Mouse (Mus musculus): ENCODE measurements around the gene Ppp1r13l. TPM values are rescaled to one million over a fixed set of nuclear protein-coding genes. Genes with fewer than 3 reads are reported as not detected.

The Ppp1r13l gene
- polyA plus RNA-seq, 1 experiment from 2014 or later = 4.1 TPM

DNA sequence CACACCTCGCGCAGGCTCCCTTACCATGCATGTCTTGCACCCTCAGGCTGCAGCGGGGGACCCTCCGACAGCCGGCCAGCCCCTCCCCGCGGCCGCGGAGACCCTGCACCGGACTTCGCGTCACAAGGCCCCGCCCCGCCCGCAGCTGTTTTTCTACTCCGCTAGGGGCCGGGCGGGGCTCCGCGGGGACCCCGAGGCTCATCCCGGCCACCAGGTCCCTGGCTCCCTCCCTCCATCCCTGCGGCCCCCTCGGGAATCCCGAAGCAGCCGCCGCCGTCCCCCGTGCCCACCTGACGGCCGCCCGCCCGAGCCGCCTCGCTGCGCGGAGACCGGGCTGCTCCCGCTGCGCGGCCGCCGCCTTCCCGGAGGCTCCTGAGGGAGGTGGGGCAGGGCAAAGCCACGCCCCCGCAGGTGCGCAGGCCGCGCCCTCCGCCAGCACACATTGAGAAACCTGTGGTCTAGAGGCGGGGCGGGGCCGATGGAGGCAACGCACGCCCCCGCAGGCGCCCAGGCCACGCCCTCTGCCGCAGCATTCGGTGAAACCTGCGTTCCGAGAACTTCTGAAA is 44.3 kb downstream of the Ppp1r13l start, which contains the start of gene Klc3:
Klc3 (minus strand) TSS at position 374 of the 566 bp plus-strand sequence.
- no peak for ATAC-seq (ENCODE audit: low FRiP score, low read depth)
- H3K27ac ChIP-seq (replicated peaks) = no peak within 1 kb of the TSS
- peaks cover 7% of the 10 kb centered on the region; the same call in 1 of the 2 replicates for H3K9me3 ChIP-seq
- peaks cover 25% of the 10 kb centered on the region for H3K4me1 ChIP-seq
- no peaks in the 10 kb centered on the region for H3K36me3 ChIP-seq
- H3K27me3 ChIP-seq = peaks cover 86% of the 10 kb centered on the region
- WGBS = 2% methylated on average over 62 of the region's 62 CpGs
- peak within 1 kb of the TSS; percentile 55 for H3K9ac ChIP-seq (replicated peaks)
- H3K4me3 ChIP-seq = peak within 1 kb of the TSS; percentile 55
- H3K4me2 ChIP-seq (replicated peaks) = peak within 1 kb of the TSS; percentile 99

DNA sequence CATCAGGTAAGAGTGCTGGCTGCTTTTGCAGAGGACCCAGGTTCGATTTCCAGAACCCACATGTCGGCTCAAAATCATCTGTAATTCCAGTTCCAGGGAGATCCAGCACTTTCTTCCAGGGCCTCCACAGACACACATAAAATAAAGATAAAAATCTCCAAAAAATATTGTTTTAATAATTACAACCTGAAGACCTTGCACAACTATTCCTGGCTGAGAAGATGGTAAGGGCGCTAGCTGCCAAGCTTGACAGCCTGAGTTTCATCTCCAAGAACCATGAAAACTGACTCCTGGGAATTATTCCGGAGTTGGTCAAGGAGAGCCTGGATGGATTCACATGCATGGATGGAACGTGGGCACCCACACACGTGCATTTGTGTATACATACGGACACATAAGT is 44.9 kb downstream of the Ppp1r13l start, which contains the start of gene Ckm:
Ckm (plus strand) TSS at position 301 of the 400 bp plus-strand sequence.
- Histone ChIP-seq H3K9ac (replicated peaks) (peak within 1 kb of the TSS; percentile 55), H3K27me3 (peaks cover 80% of the 10 kb centered on the region), H3K27ac (replicated peaks) (no peak within 1 kb of the TSS), H3K9me3 (peaks cover 7% of the 10 kb centered on the region; the same call in 1 of the 2 replicates), H3K36me3 (no peaks in the 10 kb centered on the region), H3K4me1 (peaks cover 21% of the 10 kb centered on the region), H3K4me3 (peak within 1 kb of the TSS; percentile 55), H3K4me2 (replicated peaks) (peak within 1 kb of the TSS; percentile 99)
- ATAC-seq (ENCODE audit: low FRiP score, low read depth) = no peak
- WGBS = 61% methylated on average over 7 of the region's 7 CpGs

DNA sequence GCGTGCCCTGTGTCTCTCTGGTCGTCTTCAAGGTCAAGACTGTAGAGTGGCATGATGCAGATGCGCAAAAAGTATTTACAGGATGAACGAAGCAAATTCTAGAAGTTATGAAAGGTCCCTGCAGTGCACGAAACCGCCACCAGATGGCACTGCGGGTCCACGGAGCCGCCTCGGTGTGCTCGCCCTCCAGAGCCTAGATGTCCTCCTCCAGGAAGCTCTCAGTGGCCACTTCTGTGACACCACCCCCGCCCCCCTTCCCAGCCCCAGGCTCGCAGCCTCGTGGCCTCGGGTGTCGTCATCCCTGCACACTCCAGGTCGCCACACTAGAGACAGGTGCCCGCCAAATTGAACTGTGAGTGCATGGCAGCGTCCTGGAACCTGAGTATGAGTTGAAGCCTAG is 45.9 kb downstream of the Ppp1r13l start:
- peak; percentile 74 for ATAC-seq (ENCODE audit: low FRiP score, low read depth)

DNA sequence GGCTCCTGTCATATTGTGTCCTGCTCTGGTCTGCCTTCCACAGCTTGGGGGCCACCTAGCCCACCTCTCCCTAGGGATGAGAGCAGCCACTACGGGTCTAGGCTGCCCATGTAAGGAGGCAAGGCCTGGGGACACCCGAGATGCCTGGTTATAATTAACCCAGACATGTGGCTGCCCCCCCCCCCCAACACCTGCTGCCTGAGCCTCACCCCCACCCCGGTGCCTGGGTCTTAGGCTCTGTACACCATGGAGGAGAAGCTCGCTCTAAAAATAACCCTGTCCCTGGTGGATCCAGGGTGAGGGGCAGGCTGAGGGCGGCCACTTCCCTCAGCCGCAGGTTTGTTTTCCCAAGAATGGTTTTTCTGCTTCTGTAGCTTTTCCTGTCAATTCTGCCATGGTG is 50.2 kb downstream of the Ppp1r13l start:
- Histone ChIP-seq H3K4me2 (replicated peaks) (no peak overlapping the region), H3K9me3 (no peaks in the 10 kb centered on the region), H3K27me3 (peaks cover 31% of the 10 kb centered on the region), H3K4me3 (no peak overlapping the region), H3K36me3 (no peaks in the 10 kb centered on the region), H3K9ac (replicated peaks) (no peak overlapping the region), H3K27ac (replicated peaks) (no peak overlapping the region), H3K4me1 (peaks cover 3% of the 10 kb centered on the region; the same call in 1 of the 2 replicates)
- WGBS = 70% methylated on average over 6 of the region's 6 CpGs
- no peak for ATAC-seq (ENCODE audit: low FRiP score, low read depth)

More for the DNA sequence above, 45.9 kb downstream of the Ppp1r13l start:
- H3K9me3 ChIP-seq = peaks cover 7% of the 10 kb centered on the region; the same call in 1 of the 2 replicates
- peaks cover 15% of the 10 kb centered on the region for H3K4me1 ChIP-seq
- 3% methylated on average over 19 of the region's 19 CpGs for WGBS
- peaks cover 70% of the 10 kb centered on the region for H3K27me3 ChIP-seq
- H3K27ac ChIP-seq (replicated peaks) = no peak overlapping the region
- peak overlapping the region; percentile 32; the same call in 1 of the 2 replicates for H3K4me2 ChIP-seq (replicated peaks)
- H3K4me3 ChIP-seq = 0 out of 2 replicates have a peak overlapping the region, but pooled peaks have one; percentile 1
- no peak overlapping the region for H3K9ac ChIP-seq (replicated peaks)
- H3K36me3 ChIP-seq = no peaks in the 10 kb centered on the region

DNA sequence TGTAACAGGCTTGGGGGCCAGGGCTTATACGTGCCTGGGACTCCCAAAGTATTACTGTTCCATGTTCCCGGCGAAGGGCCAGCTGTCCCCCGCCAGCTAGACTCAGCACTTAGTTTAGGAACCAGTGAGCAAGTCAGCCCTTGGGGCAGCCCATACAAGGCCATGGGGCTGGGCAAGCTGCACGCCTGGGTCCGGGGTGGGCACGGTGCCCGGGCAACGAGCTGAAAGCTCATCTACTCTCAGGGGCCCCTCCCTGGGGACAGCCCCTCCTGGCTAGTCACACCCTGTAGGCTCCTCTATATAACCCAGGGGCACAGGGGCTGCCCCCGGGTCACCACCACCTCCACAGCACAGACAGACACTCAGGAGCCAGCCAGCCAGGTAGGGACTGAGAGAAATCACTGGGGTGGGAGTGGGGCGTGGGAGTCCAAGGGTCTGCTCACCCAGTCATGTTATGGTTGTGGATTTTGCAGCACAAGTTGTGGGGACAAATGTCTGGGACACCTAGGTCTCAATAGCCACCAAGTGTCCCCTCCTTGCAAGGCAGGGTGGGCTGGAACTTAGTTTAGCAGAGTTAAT is 51.3 kb downstream of the Ppp1r13l start:
- H3K4me3 ChIP-seq = no peak overlapping the region
- no peak for ATAC-seq (ENCODE audit: low FRiP score, low read depth)
- no peak overlapping the region for H3K4me2 ChIP-seq (replicated peaks)
- H3K27me3 ChIP-seq = peaks cover 30% of the 10 kb centered on the region
- H3K9ac ChIP-seq (replicated peaks) = no peak overlapping the region
- no peaks in the 10 kb centered on the region for H3K4me1 ChIP-seq
- no peaks in the 10 kb centered on the region for H3K9me3 ChIP-seq
- H3K36me3 ChIP-seq = no peaks in the 10 kb centered on the region
- 86% methylated on average over 11 of the region's 11 CpGs for WGBS
- H3K27ac ChIP-seq (replicated peaks) = no peak overlapping the region

DNA sequence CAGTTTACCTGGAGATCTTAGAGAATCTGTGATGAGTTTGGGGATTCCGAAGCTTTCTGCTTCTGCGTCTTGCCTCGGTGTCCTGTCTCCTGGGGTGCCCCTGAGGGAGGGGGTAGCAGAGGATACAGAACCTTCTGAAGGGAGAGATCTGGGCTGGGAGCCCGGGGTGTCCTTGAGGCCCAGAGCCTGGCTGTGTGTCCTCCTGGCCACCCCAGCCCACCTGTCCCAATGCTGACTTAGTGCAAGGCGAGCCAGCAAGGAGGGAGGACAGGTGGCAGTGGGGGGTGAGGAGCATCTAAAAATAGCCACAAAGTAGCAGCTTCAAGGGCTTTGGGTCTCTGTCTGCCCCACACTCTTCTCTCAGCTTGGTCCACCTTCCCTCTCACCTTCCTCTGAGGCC is 52.2 kb downstream of the Ppp1r13l start:
- ATAC-seq (ENCODE audit: low FRiP score, low read depth) = no peak
- Histone ChIP-seq H3K4me1 (no peaks in the 10 kb centered on the region), H3K9me3 (no peaks in the 10 kb centered on the region), H3K27ac (replicated peaks) (no peak overlapping the region), H3K36me3 (no peaks in the 10 kb centered on the region), H3K9ac (replicated peaks) (no peak overlapping the region), H3K27me3 (peaks cover 30% of the 10 kb centered on the region), H3K4me2 (replicated peaks) (no peak overlapping the region), H3K4me3 (no peak overlapping the region)
- WGBS = 77% methylated on average over 5 of the region's 5 CpGs

DNA sequence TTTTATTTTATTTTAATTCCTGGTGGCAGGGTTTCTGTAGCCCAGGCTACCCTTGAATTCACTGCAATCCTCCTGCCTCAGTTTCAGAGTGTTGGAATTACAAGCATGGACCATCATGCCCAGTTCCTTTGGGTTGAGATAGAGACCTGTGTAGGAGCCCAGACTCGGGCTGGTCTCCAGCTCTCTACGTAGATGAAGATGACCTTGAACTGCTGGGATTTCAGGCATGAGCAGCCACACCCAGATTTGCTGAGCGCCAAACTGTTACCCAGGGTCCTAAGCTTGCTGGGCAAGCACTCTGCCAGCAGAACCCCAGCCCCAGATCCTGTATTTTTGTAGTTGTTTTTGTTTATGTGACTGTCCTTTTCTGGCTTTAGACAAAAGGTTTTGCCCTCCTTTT is 54.0 kb downstream of the Ppp1r13l start:
- ATAC-seq (ENCODE audit: low FRiP score, low read depth) = no peak
- Histone ChIP-seq H3K36me3 (no peaks in the 10 kb centered on the region), H3K9me3 (no peaks in the 10 kb centered on the region), H3K9ac (replicated peaks) (no peak overlapping the region), H3K4me1 (no peaks in the 10 kb centered on the region), H3K27ac (replicated peaks) (no peak overlapping the region), H3K4me3 (no peak overlapping the region), H3K27me3 (peaks cover 39% of the 10 kb centered on the region), H3K4me2 (replicated peaks) (no peak overlapping the region)
- WGBS = 90% methylated on average over 3 of the region's 3 CpGs

DNA sequence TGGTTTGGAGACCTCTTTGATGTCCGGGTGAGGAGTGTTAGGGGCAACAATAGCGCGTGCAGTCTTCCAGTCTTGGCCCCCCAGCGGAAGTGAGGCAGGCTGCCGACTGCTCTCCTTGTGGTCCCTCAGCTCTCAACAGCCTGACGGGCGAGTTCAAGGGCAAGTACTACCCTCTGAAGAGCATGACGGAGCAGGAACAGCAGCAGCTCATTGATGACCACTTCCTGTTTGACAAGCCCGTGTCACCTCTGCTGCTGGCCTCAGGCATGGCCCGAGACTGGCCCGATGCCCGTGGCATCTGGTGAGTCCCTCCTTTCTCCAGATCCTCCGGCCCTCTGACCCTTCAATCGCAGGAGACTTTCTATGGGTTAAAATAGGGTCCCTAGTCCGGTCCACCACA is 57.0 kb downstream of the Ppp1r13l start:
- H3K36me3 ChIP-seq = no peaks in the 10 kb centered on the region
- no peak overlapping the region for H3K9ac ChIP-seq (replicated peaks)
- no peak overlapping the region for H3K27ac ChIP-seq (replicated peaks)
- no peak for ATAC-seq (ENCODE audit: low FRiP score, low read depth)
- no peaks in the 10 kb centered on the region for H3K9me3 ChIP-seq
- WGBS = 81% methylated on average over 15 of the region's 15 CpGs
- no peak overlapping the region for H3K4me2 ChIP-seq (replicated peaks)
- 0 out of 2 replicates have a peak, but pooled peaks cover 2% of the 10 kb centered on the region for H3K4me1 ChIP-seq
- H3K4me3 ChIP-seq = no peak overlapping the region
- H3K27me3 ChIP-seq = peaks cover 67% of the 10 kb centered on the region

DNA sequence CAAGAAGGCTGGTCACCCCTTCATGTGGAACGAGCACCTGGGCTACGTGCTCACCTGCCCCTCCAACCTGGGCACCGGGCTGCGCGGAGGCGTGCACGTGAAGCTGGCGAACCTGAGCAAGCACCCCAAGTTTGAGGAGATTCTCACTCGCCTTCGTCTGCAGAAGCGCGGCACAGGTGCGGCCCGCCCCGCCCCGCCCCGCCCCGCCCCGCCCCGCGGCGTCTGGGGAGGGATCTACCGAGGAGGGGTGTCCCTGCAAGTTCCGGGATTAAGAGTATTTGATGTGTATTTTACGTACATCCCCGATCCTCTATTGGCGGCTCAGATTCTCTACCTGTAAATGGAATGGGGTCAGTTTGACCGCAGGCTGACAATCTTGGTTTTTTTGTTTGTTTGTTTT is 60.6 kb downstream of the Ppp1r13l start:
- Histone ChIP-seq H3K4me3 (no peak overlapping the region), H3K4me2 (replicated peaks) (no peak overlapping the region), H3K27me3 (peaks cover 79% of the 10 kb centered on the region), H3K9me3 (no peaks in the 10 kb centered on the region), H3K4me1 (0 out of 2 replicates have a peak, but pooled peaks cover 2% of the 10 kb centered on the region), H3K9ac (replicated peaks) (no peak overlapping the region), H3K27ac (replicated peaks) (no peak overlapping the region), H3K36me3 (peaks cover 3% of the 10 kb centered on the region; the same call in 1 of the 2 replicates)
- no peak for ATAC-seq (ENCODE audit: low FRiP score, low read depth)
- WGBS = 9% methylated on average over 28 of the region's 28 CpGs

DNA sequence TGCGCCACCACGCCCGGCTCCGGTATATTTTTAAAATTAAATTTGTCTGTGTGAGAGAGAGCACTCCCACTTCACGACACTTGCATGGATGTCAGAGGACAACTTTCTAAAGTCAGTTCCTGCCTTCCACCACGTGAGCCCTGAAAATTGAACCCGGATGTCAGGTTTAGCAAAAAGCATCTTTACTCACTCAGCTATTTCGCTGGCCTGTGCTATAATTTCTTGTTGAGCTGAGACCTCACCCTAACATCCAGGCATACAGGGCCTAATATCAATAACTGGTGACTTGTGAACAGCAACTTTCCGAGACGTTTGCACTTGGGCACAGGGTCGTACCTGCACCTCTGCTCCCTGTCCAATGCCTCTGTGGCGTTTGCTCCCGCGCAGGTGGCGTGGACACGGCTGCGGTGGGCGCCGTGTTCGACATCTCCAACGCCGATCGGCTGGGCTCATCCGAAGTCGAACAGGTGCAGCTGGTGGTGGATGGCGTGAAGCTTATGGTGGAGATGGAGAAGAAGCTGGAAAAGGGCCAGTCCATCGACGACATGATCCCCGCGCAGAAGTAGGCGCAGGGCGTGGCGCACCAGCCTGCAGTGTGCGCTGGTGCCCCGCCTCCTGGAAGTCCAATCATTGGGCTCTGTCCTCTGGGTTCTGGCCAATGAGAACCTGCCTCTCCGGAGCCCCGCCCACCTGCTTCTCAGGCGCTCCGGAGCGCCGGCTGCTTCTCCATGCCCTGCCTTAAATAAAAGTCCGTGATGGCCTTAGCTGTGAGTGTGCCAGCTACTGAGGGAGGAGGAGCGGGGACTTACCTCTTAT is 61.5 kb downstream of the Ppp1r13l start:
- Histone ChIP-seq H3K4me2 (replicated peaks) (peak overlapping the region; percentile 67), H3K27ac (replicated peaks) (no peak overlapping the region), H3K27me3 (peaks cover 71% of the 10 kb centered on the region), H3K36me3 (peaks cover 12% of the 10 kb centered on the region), H3K9ac (replicated peaks) (peak overlapping the region; percentile 37; the same call in 1 of the 2 replicates), H3K4me3 (peak overlapping the region; percentile 41), H3K9me3 (no peaks in the 10 kb centered on the region), H3K4me1 (0 out of 2 replicates have a peak, but pooled peaks cover 2% of the 10 kb centered on the region)
- 15% methylated on average over 43 of the region's 43 CpGs for WGBS
- peak; percentile 98 for ATAC-seq (ENCODE audit: low FRiP score, low read depth)

DNA sequence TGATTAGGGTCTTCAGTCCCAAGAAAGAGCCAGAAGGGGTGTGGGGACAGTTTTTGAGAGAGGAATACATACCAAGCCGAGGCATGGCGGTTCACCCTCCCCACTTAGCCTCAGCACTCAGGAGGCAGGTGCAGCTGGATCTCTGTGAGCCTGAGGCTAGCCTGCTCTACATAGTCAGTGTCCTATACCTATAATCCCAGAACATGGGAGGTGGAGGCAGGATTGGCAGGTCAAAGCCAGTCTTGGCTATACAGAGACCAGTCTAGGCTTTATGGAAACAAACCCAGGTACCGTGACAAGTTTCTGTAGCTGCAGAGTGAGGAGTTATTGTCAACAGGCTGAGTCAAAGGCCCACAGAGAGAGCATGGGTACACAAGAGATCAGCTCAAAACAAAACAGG is 63.5 kb downstream of the Ppp1r13l start:
- peaks cover 51% of the 10 kb centered on the region for H3K27me3 ChIP-seq
- no peak overlapping the region for H3K4me2 ChIP-seq (replicated peaks)
- no peak overlapping the region for H3K27ac ChIP-seq (replicated peaks)
- H3K4me3 ChIP-seq = no peak overlapping the region
- H3K9me3 ChIP-seq = no peaks in the 10 kb centered on the region
- ATAC-seq (ENCODE audit: low FRiP score, low read depth) = no peak
- no peak overlapping the region for H3K9ac ChIP-seq (replicated peaks)
- peaks cover 33% of the 10 kb centered on the region for H3K36me3 ChIP-seq
- 0 out of 2 replicates have a peak, but pooled peaks cover 2% of the 10 kb centered on the region for H3K4me1 ChIP-seq
- WGBS = 91% methylated on average over 3 of the region's 3 CpGs

DNA sequence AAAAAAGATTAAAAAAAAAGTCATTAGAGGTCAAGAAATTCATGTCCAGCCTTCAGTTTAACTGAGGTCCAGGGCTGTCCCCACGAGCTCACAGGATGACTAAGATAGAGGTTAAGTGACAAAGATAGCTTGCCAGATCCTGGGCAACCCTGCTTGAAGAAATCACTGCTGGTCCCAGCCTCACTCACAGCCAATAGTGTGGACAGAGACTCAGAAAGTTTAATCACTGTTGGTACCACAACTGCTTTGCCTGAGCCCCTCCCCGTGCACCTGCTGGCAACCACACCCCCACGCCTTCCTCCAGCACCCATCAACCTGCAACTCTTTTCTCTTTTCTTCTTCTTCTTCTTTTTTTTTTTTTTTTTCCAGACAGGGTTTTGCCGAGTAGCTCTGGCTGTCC is 64.5 kb downstream of the Ppp1r13l start:
- Histone ChIP-seq H3K4me3 (no peak overlapping the region), H3K4me1 (0 out of 2 replicates have a peak, but pooled peaks cover 2% of the 10 kb centered on the region), H3K9me3 (no peaks in the 10 kb centered on the region), H3K27me3 (peaks cover 42% of the 10 kb centered on the region), H3K4me2 (replicated peaks) (no peak overlapping the region), H3K9ac (replicated peaks) (no peak overlapping the region), H3K36me3 (peaks cover 42% of the 10 kb centered on the region), H3K27ac (replicated peaks) (no peak overlapping the region)
- no peak for ATAC-seq (ENCODE audit: low FRiP score, low read depth)
- WGBS = 71% methylated on average over 4 of the region's 4 CpGs

Measured in midbrain, embryonic 12.5 days (tissue).